Mouse (Mus musculus) embryonic fibroblast, embryonic 13.5 days (primary cell): ENCODE measurements around the gene Dnaaf5.

Experiments used
- CTCF ChIP-seq: IDR thresholded peaks from 2 replicates; pipeline ENCODE4 v1.5.1; 2011; ENCODE audit warnings: mild to moderate bottlenecking, control low read depth, low read length, moderate library complexity, borderline replicate concordance; ENCODE audit not compliant: insufficient read depth
- POLR2A ChIP-seq: IDR thresholded peaks from 2 replicates; pipeline ENCODE4 v1.6.1; 2011; ENCODE audit warnings: low read depth, mild to moderate bottlenecking, control low read depth, low read length, moderate library complexity

- no peak for TF ChIP-seq CTCF
- no peak for TF ChIP-seq POLR2A
These were observed 24.8 kb downstream of the Dnaaf5 start for GRCm38 (mm10) chr5:139174556-139175547.
